Mouse (Mus musculus) stomach, embryonic 14.5 days (tissue): ENCODE data around the gene Gng3. TPM values are rescaled to one million over a fixed set of nuclear protein-coding genes. Genes with fewer than 3 reads are reported as not detected.
"Not testable (repeated sequence)": the region's sequence is repeated elsewhere in the genome, so short reads cannot be mapped to it uniquely, and the experiment has no call there.

Experiments used
- ATAC-seq: fragments of 200-750 bp; cut with Nextera tagmentation; 2 replicates; pipeline ENCODE4 v1.8.0; 2017; ENCODE audit warnings: low read depth, moderate TSS enrichment; ENCODE audit not compliant: insufficient number of reproducible peaks, insufficient read depth, low FRiP score
- H3K27ac ChIP-seq: fragments of 300-500 bp; sonication (generic); 2 replicates; pipeline ENCODE4 v1.5.1; 2014; ENCODE audit warnings: mild to moderate bottlenecking, low read length, moderate library complexity, mixed read lengths
- H3K27me3 ChIP-seq: fragments of 300-500 bp; sonication (generic); 2 replicates; pipeline ENCODE4 v1.6.1; 2014; ENCODE audit warnings: low read length, control low read depth, mixed read lengths; ENCODE audit not compliant: control insufficient read depth, insufficient read depth
- H3K36me3 ChIP-seq: fragments of 300-500 bp; sonication (generic); 2 replicates; pipeline ENCODE4 v1.6.1; 2014; ENCODE audit warnings: mild to moderate bottlenecking, control low read depth, low read length, moderate library complexity, mixed read lengths; ENCODE audit not compliant: control insufficient read depth, insufficient read depth
- H3K4me1 ChIP-seq: fragments of 300-500 bp; sonication (generic); 2 replicates; pipeline ENCODE4 v1.6.1; 2014; ENCODE audit warnings: low read length, control low read depth, mixed read lengths; ENCODE audit not compliant: control insufficient read depth, insufficient read depth
- H3K4me2 ChIP-seq: fragments of 300-500 bp; sonication (generic); replicated peaks from 2 replicates; pipeline ENCODE4 v1.6.1; 2014; ENCODE audit warnings: low read depth, low read length, control low read depth
- H3K4me3 ChIP-seq: fragments of 300-500 bp; sonication (generic); 2 replicates; pipeline ENCODE4 v1.5.1; 2014; ENCODE audit warnings: low read depth, low read length, control low read depth
- H3K9ac ChIP-seq: fragments of 300-500 bp; sonication (generic); replicated peaks from 2 replicates; pipeline ENCODE4 v1.6.1; 2014; ENCODE audit warnings: low read depth, mild to moderate bottlenecking, control low read depth, low read length, moderate library complexity, mixed read lengths
- H3K9me3 ChIP-seq: fragments of 300-500 bp; sonication (generic); 2 replicates; pipeline ENCODE4 v1.6.1; 2016; ENCODE audit warnings: low read depth, low read length, control low read depth; ENCODE audit not compliant: control insufficient read depth
- WGBS: fragments of 180-500 bp; shearing (Covaris S2); extraction: QIAGEN DNeasy Blood & Tissue Kit; methylation state at CpG from one replicate; pipeline ENCODE4 v1.1.7; 2014; 5-methylcytosine and 5-hydroxymethylcytosine counted together
- polyA plus RNA-seq: library from polyadenylated mRNA; unstranded; fragments of >200 nt; fragmentation: Nextera tagmentation; extraction: Ambion mirVana; gene quantifications from 2 replicates; pipeline ENCODE4 v1.2.1, GENCODE M21; 2014

The Gng3 gene
- polyA plus RNA-seq, 1 experiment from 2014 or later, result 17.8 TPM

DNA sequence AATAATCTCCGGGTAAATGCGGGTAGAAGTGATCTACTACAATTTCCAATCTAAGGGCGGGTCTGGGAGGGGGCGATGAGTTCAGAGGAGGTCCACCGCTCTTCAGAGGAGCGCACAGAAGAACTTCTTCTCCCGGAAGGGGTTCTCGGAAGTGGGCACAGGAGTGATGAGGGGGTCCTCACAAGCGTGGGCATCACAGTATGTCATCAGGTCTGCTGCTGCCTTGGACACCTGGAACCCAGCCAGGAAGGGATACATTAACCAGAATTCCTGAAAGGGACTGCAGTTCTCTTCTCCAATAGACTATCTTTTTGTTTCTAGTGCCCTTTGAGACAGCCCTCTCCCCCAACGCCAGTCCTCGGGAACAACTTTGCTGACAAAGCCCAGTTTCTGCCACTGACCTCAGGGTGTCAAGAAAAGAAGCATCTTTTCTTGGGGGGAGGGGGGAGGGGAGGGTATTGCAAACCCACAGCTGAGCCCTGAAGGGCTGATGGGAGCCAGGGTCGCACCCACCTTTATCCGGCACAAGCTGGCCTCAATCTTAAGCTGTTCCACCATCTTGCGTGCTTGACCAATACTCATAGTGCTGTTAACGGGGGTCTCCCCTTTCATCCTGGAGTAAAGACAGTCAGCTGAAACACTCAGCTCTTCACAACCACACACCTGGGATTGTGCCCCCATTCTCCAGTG lies 808 bp downstream of the Gng3 start:
- 20% methylated on average over 15 of the region's 15 CpGs for WGBS
- H3K9me3 ChIP-seq, result no peaks in the 10 kb centered on the region
- peaks cover 15% of the 10 kb centered on the region for H3K4me1 ChIP-seq
- H3K4me3 ChIP-seq, result peak overlapping the region; percentile 54
- H3K27ac ChIP-seq, result peak overlapping the region; percentile 97
- ATAC-seq, result no peak
- H3K4me2 ChIP-seq, result peak overlapping the region; percentile 82
- no peaks in the 10 kb centered on the region for H3K27me3 ChIP-seq
- peak overlapping the region; percentile 60 for H3K9ac ChIP-seq
- H3K36me3 ChIP-seq, result peaks cover 27% of the 10 kb centered on the region

DNA sequence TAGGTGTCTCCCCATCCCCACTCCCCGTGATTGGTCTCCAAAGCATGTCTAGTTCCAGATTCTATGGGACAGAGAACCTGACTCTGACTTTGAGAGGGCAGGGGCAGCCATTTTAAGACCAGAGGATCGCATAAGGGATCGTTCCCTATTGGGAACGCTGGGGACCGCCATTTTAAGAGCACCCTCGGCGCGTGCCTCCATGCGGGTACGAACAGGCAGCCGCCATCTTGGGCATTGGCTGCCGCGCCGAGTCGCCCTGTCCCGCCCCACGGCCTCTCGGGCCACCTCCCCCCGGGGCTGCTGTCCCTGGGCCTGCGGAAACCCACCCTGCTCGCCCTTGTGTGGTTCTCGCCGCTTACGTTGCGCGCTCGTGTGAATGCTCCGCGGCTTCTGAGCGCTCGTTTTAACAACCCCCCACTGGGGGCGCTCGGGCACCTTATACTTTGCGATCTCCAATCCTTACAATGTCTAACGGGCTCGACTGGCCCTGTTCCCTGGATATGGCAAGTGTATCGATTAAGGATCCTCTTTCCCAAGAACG lies 1.7 kb downstream of the Gng3 start, which contains the start of gene Bscl2:
Gene Bscl2 (plus strand): TSS at position 217 of the 541 bp plus-strand sequence.
- no peaks in the 10 kb centered on the region for H3K27me3 ChIP-seq
- H3K9ac ChIP-seq, result peak within 1 kb of the TSS; percentile 60
- under 1% methylated on average over 38 of the region's 38 CpGs for WGBS
- H3K4me1 ChIP-seq, result peaks cover 15% of the 10 kb centered on the region
- peak within 1 kb of the TSS; percentile 82 for H3K4me2 ChIP-seq
- H3K36me3 ChIP-seq, result peaks cover 30% of the 10 kb centered on the region
- ATAC-seq, result peak; percentile 78
- no peaks in the 10 kb centered on the region for H3K9me3 ChIP-seq
- H3K4me3 ChIP-seq, result peak within 1 kb of the TSS; percentile 54
- peak within 1 kb of the TSS; percentile 97 for H3K27ac ChIP-seq

DNA sequence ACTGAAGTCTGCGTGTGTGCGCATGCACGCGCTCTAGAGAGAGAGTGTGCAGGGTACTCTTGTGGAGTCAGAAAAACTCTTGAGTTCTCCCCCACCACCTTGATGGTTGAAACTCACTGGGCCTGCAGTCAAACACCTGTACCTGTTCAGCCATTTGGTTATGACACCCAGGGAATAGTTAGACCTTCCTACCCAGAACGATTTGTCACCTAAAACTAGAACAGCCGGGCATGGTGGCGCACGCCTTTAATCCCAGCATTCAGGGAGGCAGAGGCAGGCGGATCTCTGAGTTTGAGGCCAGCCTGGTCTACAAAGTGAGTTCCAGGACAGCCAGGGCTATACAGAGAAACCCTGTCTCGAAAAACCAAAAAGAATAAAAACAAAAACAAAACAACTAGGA lies 2.7 kb downstream of the Gng3 start:
- WGBS, result 95% methylated on average over 10 of the region's 10 CpGs
- H3K9ac ChIP-seq, ATAC-seq, H3K9me3 ChIP-seq, H3K27me3 ChIP-seq, H3K4me3 ChIP-seq, H3K4me2 ChIP-seq: not testable (repeated sequence)
- peaks cover 15% of the 10 kb centered on the region for H3K4me1 ChIP-seq
- H3K36me3 ChIP-seq, result peaks cover 39% of the 10 kb centered on the region
- H3K27ac ChIP-seq, result 0 out of 2 replicates have a peak overlapping the region, but pooled peaks have one; percentile 21

DNA sequence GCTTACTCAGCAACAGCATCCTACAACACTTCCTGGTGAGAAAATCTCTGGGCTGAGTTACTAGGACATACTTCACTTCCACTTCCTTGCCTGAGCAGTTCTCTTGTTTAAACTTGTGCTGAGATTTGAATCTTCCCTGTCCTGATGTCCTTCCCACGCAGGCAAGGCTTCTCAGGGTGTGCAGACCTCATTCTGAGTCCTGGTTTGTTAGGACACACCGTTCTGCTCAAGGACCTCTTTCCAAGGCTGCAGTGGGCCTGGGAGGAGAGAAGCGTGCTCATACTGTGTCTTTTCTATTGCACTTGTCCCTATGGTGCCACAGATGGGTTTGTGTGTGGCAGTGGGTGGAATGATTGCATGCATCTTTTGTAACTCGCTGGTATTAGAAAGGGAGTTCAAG lies 6.0 kb downstream of the Gng3 start:
- peaks cover 72% of the 10 kb centered on the region for H3K36me3 ChIP-seq
- no peak overlapping the region for H3K4me3 ChIP-seq
- no peak overlapping the region for H3K27ac ChIP-seq
- H3K27me3 ChIP-seq, result no peaks in the 10 kb centered on the region
- H3K9ac ChIP-seq, result no peak overlapping the region
- no peak for ATAC-seq
- H3K4me2 ChIP-seq, result no peak overlapping the region
- WGBS, result 87% methylated on average over 4 of the region's 4 CpGs
- H3K4me1 ChIP-seq, result no peaks in the 10 kb centered on the region
- no peaks in the 10 kb centered on the region for H3K9me3 ChIP-seq

DNA sequence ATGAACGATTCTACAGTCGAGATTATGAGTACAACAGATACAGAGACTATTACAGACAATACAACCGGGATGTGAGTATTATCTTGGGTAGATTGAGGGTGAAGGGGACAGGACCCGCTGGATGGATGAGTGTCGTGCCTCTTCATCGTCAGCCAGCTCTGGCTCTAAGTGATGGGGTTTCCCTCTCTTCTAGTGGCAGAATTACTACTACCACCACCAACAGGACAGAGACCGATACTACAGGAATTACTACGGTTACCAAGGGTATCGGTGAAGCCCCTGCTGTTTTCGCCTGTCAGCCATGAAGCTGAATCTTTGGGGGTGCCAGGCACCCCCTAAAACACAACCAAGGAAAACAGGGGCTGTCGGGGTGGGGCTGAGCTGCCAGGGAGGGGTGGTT lies 7.7 kb downstream of the Gng3 start:
- no peak for ATAC-seq
- Histone ChIP-seq H3K27me3 (no peaks in the 10 kb centered on the region), H3K9ac (no peak overlapping the region), H3K36me3 (peaks cover 89% of the 10 kb centered on the region), H3K4me3 (no peak overlapping the region), H3K4me2 (no peak overlapping the region), H3K9me3 (no peaks in the 10 kb centered on the region), H3K27ac (no peak overlapping the region), H3K4me1 (no peaks in the 10 kb centered on the region)
- WGBS, result 83% methylated on average over 11 of the region's 11 CpGs

DNA sequence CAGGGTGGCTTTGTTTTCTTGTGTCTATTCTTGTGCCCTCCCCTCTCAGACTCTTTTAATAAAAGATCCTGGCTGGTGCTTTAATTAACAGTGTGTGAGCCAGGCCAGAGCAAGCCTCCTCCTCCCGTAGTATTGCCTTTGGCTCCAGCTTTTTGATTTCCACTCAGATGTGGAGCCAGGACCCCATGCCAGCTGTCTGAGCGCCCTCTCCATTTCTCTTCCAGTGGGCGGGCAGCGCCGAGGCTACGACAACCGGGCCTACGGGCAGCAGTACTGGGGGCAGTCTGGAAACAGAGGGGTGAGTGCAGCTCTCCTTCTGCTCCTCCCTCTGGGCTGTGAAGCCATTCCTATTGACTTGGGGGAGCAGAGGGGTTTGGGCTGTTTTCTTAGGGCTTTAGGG lies 8.3 kb downstream of the Gng3 start:
- H3K27me3 ChIP-seq, result no peaks in the 10 kb centered on the region
- H3K9me3 ChIP-seq, result no peaks in the 10 kb centered on the region
- no peak for ATAC-seq
- H3K4me3 ChIP-seq, result no peak overlapping the region
- no peaks in the 10 kb centered on the region for H3K4me1 ChIP-seq
- no peak overlapping the region for H3K27ac ChIP-seq
- H3K4me2 ChIP-seq, result no peak overlapping the region
- H3K36me3 ChIP-seq, result peaks cover 95% of the 10 kb centered on the region
- no peak overlapping the region for H3K9ac ChIP-seq
- 93% methylated on average over 8 of the region's 8 CpGs for WGBS

DNA sequence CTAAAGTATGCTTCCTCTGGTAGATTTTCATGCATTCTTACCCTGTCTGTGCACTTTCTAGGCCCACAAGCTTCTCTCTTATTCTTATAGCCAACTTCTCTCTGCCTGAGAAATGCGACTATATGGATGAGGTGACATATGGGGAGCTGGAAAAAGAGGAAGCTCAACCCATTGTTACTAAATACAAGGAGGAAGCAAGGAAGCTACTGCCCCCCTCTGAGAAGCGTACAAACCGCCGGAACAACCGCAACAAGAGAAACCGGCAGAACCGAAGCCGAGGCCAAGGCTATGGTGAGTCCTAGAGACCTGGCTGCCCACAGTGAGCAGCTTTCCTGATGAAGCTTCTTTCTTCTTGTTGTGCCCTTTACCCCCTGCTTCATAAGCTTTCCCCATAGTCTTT lies 9.3 kb downstream of the Gng3 start, which contains the start of gene AC129217.1:
Gene AC129217.1 (plus strand): TSS at position 114 of the 400 bp plus-strand sequence.
- no peaks in the 10 kb centered on the region for H3K27me3 ChIP-seq

DNA sequence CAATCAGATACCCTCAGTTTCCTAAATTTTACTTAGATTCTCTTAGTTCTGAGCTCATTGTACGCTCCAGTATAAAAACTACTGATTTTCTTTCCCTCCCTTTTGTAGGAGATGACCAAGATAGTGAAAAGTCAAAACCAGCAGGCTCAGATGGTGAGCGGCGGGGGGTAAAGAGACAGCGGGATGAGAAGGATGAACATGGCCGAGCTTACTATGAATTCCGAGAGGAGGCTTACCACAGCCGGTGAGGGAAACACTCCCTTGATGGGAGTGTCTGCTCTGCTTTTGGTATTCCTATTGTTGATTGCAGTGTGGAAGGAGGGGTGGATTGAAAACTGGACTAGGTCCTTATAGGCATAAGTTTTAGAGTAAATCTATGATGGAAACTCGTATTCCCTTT lies 16.3 kb downstream of the Gng3 start:
- Histone ChIP-seq H3K4me3 (peak overlapping the region; percentile 97; the same call in 1 of the 2 replicates), H3K4me2 (peak overlapping the region; percentile 92), H3K9ac (no peak overlapping the region), H3K27ac (no peak overlapping the region), H3K4me1 (peaks cover 10% of the 10 kb centered on the region; the same call in 1 of the 2 replicates), H3K9me3 (no peaks in the 10 kb centered on the region), H3K27me3 (no peaks in the 10 kb centered on the region), H3K36me3 (peaks cover 49% of the 10 kb centered on the region)
- 76% methylated on average over 8 of the region's 8 CpGs for WGBS
- ATAC-seq, result no peak

More for the DNA sequence above, 9.3 kb downstream of the Gng3 start, which contains the start of gene AC129217.1:
- H3K4me2 ChIP-seq, result no peak within 1 kb of the TSS
- H3K36me3 ChIP-seq, result peaks cover 97% of the 10 kb centered on the region
- no peaks in the 10 kb centered on the region for H3K4me1 ChIP-seq
- 89% methylated on average over 8 of the region's 8 CpGs for WGBS
- H3K9ac ChIP-seq, result no peak within 1 kb of the TSS
- ATAC-seq, result no peak
- H3K27ac ChIP-seq, result no peak within 1 kb of the TSS
- H3K9me3 ChIP-seq, result no peaks in the 10 kb centered on the region
- no peak within 1 kb of the TSS for H3K4me3 ChIP-seq
